Mouse (Mus musculus) cortical plate, adult 2 months (tissue): Measurements from ENCODE around the gene Shisa5.

Experiments
- CTCF ChIP-seq: fragments of 200-500 bp; IDR thresholded peaks from 2 replicates; pipeline ENCODE4 v1.5.1; 2011; ENCODE audit warnings: mild to moderate bottlenecking, control low read depth, low read length; ENCODE audit not compliant: insufficient read depth; ENCODE audit errors: extremely low read depth
- POLR2A ChIP-seq: fragments of 200-500 bp; IDR thresholded peaks from 2 replicates; pipeline ENCODE4 v1.6.1; 2011; ENCODE audit warnings: mild to moderate bottlenecking, low read length, control low read depth; ENCODE audit not compliant: insufficient read depth; ENCODE audit errors: extremely low read depth

- peak; percentile 68; the same call in 1 of the 2 replicates for TF ChIP-seq POLR2A
- TF ChIP-seq CTCF, result no peak
Measured at GRCm38 (mm10) chr9:108991428-108992084, 46.8 kb upstream of the Shisa5 start, which contains the start of gene Pfkfb4.
